Mouse (Mus musculus): ENCODE results near the gene Sec13.

- TF ChIP-seq CTCF (IDR thresholded peaks at IDR 0.05; ENCODE audit: control insufficient read depth, insufficient read depth, insufficient read length) (no peak), FOSL1 (IDR thresholded peaks at IDR 0.05; ENCODE audit: insufficient read depth, low read length, poor library complexity, severe bottlenecking) (no peak), USF1 (IDR thresholded peaks at IDR 0.05; ENCODE audit: low read depth) (no peak), MYOG (IDR thresholded peaks at IDR 0.05; ENCODE audit: control insufficient read depth, extremely low read depth, insufficient read length) (no peak)
These were observed 44.7 kb downstream of the Sec13 start for GRCm38 (mm10) chr6:113695766-113696355.
